Mouse (Mus musculus) erythroblast, adult 5-6 weeks (primary cell): Measurements from ENCODE around the gene Themis3. TPM values are rescaled to one million over a fixed set of nuclear protein-coding genes. Genes with fewer than 3 reads are reported as not detected.
"Not testable (repeated sequence)": the region's sequence is repeated elsewhere in the genome, so short reads cannot be mapped to it uniquely, and the experiment has no call there.

ENCODE experiments used
- ATAC-seq: replicated peaks from 2 replicates; pipeline ENCODE4 v1.8.0; 2016; ENCODE audit warnings: moderate number of reproducible peaks, mild to moderate bottlenecking, moderate TSS enrichment, inconsistent platforms; ENCODE audit not compliant: poor library complexity, low FRiP score, severe bottlenecking
- total RNA-seq, 2 experiments: library from RNA; stranded (forward) in 1 of 2; stranded (reverse) in 1 of 2; fragments of 150-400 nt in 1 of 2; fragments of 200-764, 138-1000 nt in 1 of 2; gene quantifications; 2 replicates each; pipeline versions ENCODE4 v1.2.3 to v1.2.4; 2015 to 2017; ENCODE audit warnings: low replicate concordance in 2 of 2

Gene Themis3
- total RNA-seq, 2 experiments from 2014 or later = not detected

- no peak for ATAC-seq
Observed at GRCm38 (mm10) chr17:66561380-66561779, 33.0 kb downstream of the Themis3 start.

- no peak for ATAC-seq
Observed at GRCm38 (mm10) chr17:66558404-66559317, 35.8 kb downstream of the Themis3 start.

GRCm38 (mm10) chr17:66552690-66553089, 41.7 kb downstream of the Themis3 start:
- no peak for ATAC-seq

- ATAC-seq = no peak
Observed at GRCm38 (mm10) chr17:66550486-66550885, 43.9 kb downstream of the Themis3 start.

GRCm38 (mm10) chr17:66532285-66532684, 62.1 kb downstream of the Themis3 start:
- ATAC-seq = no peak

- ATAC-seq = no peak
Observed at GRCm38 (mm10) chr17:66523396-66523795, 71.0 kb downstream of the Themis3 start.

- not testable (repeated sequence) for ATAC-seq
Observed at GRCm38 (mm10) chr17:66522631-66523030, 71.8 kb downstream of the Themis3 start.

GRCm38 (mm10) chr17:66519554-66520553, 74.6 kb downstream of the Themis3 start, which contains the start of gene Rab12:
Rab12 (minus strand) TSS chr17:66519729.
- ATAC-seq = peak; percentile 98

- peak; percentile 51; the same call in 1 of the 2 replicates for ATAC-seq
Observed at GRCm38 (mm10) chr17:66518877-66519553, 75.4 kb downstream of the Themis3 start.

- no peak for ATAC-seq
Observed at GRCm38 (mm10) chr17:66516953-66517352, 77.5 kb downstream of the Themis3 start.

GRCm38 (mm10) chr17:66514288-66514995, 80.0 kb downstream of the Themis3 start:
- no peak for ATAC-seq

- ATAC-seq = no peak
Observed at GRCm38 (mm10) chr17:66512202-66512956, 82.0 kb downstream of the Themis3 start.

- ATAC-seq = no peak
Observed at GRCm38 (mm10) chr17:66510221-66510683, 84.2 kb downstream of the Themis3 start.

GRCm38 (mm10) chr17:66507049-66507954, 87.1 kb downstream of the Themis3 start:
- ATAC-seq = no peak

GRCm38 (mm10) chr17:66504964-66505363, 89.5 kb downstream of the Themis3 start:
- ATAC-seq = no peak
